Mouse (Mus musculus): Measurements from ENCODE around the gene Sptan1.
A peak's percentile ranks its signal among the peaks of the same experiment; 100 is the strongest.

Gene Sptan1

DNA sequence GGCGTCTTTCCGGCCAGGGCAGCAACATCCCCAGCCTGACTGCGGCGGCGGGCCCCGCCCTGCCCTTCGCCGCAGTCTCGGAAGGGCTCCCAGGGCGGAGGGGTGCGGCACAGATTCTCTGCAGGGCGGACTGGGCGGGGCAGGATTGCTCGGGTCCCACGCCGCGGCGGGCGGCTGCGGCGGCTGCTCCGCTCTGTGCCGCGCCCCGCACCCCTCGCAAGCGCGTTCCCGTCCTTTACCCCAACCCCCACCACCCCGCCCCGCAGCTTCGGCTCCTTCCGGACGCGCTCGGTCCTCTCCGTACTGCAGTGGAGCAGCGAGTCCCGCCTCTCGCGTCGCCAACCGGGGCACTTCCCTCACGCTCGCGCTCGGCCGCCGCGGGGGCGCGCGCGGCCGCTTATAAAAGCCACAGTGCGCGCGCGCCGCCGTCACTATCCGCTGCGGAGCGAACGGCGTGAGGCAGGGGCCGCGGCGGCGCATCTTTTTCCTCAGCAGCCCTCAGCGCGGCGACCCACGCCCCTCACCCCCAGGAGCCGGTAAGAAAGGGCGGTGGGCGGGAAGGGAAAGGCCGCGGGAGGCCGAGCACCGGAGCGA lies at the start of gene Sptan1:
Gene Sptan1, plus strand, starts transcription at position 311 of the 594 bp plus-strand sequence.
- DNase-seq = peak; percentile 98

GRCm38 (mm10) chr2:29917621-29918020 lies 47.7 kb upstream of the Sptan1 start:
- no peak for DNase-seq

- no peak for DNase-seq
These were observed 43.3 kb upstream of the Sptan1 start for GRCm38 (mm10) chr2:29922011-29922410.

DNA sequence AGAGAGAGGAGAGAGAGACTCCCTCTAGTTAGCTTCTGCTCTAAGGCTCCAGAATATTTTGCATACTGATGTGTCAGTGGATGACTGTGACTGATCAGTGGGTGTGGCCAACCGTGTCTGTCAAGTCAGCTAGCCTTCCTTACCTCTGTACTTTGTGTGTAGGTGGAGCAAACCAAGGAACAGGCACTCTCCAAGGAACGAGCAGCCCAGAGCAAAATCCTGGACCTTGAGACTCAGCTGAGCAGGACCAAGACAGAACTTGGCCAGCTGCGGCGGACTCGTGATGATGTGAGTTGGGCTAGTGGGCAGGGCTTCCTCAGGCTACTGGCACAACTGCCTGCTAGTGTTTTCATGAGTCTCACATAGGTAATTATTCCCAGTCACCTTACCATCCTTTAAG lies 38.8 kb upstream of the Sptan1 start:
- no peak for DNase-seq

DNA sequence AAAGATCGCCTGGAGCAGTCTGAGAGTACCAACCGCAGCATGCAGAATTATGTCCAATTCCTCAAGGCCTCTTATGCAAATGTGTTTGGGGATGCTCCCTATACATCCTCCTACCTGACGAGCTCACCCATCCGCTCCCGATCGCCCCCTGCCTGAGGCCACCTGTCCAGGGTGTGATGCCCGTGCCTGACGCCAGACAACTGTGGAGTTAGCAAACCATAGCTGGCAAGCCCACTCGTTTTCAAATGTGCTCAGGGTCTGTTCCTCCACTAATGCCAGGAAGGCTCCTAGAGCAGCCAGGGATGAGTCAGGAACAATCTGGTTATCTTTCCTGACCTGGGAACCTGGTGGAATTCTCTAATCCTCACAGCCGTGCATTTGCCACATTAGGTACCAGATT lies 34.9 kb upstream of the Sptan1 start:
- no peak for DNase-seq

GRCm38 (mm10) chr2:29931194-29931593 lies 34.2 kb upstream of the Sptan1 start:
- DNase-seq = no peak

DNA sequence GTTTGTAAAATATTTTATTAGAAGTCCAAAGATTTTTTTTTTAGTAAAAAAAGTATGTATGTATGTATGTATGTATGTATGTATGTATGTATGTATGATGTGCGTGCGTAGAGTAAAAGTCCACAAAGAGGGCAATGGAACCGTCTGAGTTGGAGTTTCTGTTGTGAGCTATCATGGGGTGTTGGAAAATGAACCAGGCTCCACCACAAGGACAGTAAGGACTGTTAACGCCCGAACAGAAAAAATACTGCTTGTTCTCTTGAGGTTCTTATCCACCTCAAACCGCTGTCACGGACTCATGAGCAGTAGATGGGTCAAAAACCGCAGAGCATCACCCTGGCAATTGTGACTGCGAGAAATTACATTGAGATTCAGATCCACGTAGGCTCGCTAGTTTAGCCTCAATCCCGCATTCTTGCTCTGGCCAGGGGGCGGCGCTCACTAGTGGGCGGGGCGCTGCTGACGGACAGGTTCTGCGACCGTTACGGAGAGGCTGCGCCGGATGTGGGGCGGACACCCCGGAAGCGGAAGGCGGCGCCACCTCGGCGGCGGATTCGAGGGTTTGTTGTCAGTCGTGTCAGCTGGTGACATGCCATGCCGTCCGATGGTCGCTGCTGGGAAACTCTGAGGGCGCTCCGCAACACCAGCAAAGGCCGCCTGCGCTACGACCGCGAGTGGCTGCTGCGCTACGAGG lies 30.3 kb upstream of the Sptan1 start, which contains the start of gene Gle1:
Gene Gle1, plus strand, starts transcription at position 521 of the 694 bp plus-strand sequence.
- peak; percentile 98 for DNase-seq

DNA sequence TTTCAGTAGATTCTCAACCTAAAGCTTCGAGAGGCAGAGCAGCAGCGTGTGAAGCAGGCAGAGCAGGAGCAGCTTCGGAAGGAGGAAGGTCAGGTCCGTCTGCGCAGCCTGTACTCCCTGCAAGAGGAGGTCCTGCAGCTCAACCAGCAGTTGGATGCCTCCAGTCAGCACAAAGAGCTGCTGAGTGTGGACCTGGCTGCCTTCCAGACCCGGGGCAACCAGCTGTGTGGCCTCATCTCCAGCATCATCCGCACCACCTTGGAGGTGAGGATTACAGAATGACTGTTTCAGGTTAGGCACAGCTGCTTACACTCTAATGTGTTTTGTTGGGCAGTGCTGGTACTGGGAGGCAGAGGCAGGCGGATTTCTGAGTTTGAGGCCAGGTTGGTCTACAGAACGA lies 25.3 kb upstream of the Sptan1 start:
- no peak for DNase-seq

GRCm38 (mm10) chr2:29940826-29941225 lies 24.5 kb upstream of the Sptan1 start:
- no peak for DNase-seq

- no peak for DNase-seq
These were observed 20.6 kb upstream of the Sptan1 start for GRCm38 (mm10) chr2:29944723-29945122.

- no peak for DNase-seq
These were observed 16.5 kb upstream of the Sptan1 start for GRCm38 (mm10) chr2:29948896-29949295.

DNA sequence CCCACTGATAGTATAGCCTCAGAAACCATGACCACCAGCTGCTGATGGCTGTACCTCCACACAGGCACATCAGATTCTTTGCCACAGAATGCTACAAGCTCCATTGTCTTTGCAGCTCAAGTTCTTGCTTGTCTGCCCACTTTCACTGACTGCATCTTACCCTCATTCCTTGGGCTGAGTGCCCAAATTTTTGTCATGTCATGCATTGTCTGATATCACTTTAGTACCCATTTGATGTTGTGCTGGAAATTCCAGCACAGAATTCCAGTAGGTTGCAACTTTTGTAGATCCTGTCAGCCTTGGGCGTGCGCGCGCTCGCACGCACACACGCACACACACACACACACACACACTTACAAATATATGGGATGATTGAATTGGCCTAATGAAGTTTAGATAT lies 4.1 kb upstream of the Sptan1 start:
- DNase-seq = no peak

- no peak for DNase-seq
These were observed 758 bp upstream of the Sptan1 start for GRCm38 (mm10) chr2:29964354-29965249.

GRCm38 (mm10) chr2:29965906-29966305 lies 546 bp downstream of the Sptan1 start:
- peak; percentile 82 for DNase-seq

DNA sequence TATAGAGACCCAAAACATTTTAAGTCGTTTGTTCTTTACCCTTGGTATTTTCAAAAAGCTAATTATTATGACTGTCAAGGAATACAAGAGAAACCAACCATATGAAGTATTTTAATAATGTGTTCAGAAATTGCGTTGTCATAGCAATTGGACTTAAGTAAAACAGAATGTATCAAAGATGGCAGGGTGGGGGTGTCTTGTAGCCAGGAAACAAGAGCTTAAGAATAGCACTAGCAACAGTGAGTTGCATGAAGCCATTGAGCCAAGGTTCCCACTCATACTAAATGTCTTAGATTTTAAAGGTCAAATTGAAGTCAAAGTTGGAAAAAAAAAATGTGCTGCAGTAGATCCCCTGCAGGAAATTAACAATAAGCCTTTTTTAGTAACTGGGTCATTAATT lies 1.5 kb downstream of the Sptan1 start:
- no peak for DNase-seq

- no peak for DNase-seq
These were observed 2.4 kb downstream of the Sptan1 start for GRCm38 (mm10) chr2:29967768-29968167.

GRCm38 (mm10) chr2:29968638-29969037 lies 3.3 kb downstream of the Sptan1 start:
- no peak for DNase-seq

- no peak for DNase-seq
These were observed 6.7 kb downstream of the Sptan1 start for GRCm38 (mm10) chr2:29971838-29972635.

- DNase-seq = no peak
These were observed 8.2 kb downstream of the Sptan1 start for GRCm38 (mm10) chr2:29973525-29973924.

DNA sequence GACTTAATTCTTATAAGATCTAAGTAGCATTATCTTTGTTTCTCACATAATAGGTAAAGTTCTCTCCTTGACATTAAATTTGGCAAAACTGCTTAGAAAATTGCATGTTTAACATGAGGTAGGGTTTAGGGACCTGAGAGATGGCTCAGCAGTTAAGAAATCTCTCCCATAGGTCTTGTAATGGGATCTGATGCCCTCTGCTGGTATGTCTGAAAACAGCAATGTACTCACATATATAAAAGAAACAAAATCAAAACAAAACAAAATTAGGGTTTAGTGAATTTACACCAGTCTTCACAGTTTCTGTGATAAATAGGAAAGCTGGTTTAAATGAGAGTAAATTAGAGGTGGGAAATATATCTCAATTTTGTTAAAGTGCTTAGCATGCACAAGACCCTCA lies 11.9 kb downstream of the Sptan1 start:
- peak; percentile 54 for DNase-seq

DNA sequence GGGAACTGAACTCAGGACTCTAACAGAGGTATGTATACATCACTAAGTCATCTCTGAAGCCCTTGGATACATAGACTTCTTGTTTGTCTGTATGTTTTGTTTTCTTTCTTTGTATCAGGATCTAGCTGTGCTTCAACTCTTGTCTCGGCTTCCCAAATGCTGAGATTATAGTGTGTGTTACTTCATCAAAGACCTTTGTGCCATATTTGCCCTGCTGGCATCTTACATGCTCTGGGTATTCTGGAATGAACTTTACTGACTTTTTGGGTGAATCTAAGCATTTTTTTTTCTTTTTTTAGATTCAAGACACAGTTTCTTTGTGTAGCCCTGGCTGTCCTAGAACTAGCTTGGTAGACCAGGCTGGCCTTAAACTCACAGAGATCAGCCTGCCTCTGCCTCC lies 15.3 kb downstream of the Sptan1 start:
- DNase-seq = no peak

- no peak for DNase-seq
These were observed 26.6 kb downstream of the Sptan1 start for GRCm38 (mm10) chr2:29991962-29992361.

- no peak for DNase-seq
These were observed 43.7 kb downstream of the Sptan1 start for GRCm38 (mm10) chr2:30009101-30009500.
